Mouse (Mus musculus) c-Kit-negative CD71-positive TER-119-positive erythroid progenitor cells, embryonic 14.5 days (primary cell): ENCODE data around the gene Eva1a.

Experiments
- DNase-seq: peaks from one replicate; pipeline ENCODE4 v3.0.0-alpha.2; 2013; ENCODE audit warnings: low read depth, low spot score

Gene Eva1a

GRCm38 (mm10) chr6:82066515-82067081 is 25.8 kb downstream of the Eva1a start:
- DNase-seq: no peak

GRCm38 (mm10) chr6:82070459-82070858 is 29.6 kb downstream of the Eva1a start:
- no peak for DNase-seq

GRCm38 (mm10) chr6:82073011-82073410 is 32.2 kb downstream of the Eva1a start:
- DNase-seq: no peak

- no peak for DNase-seq
Observed at GRCm38 (mm10) chr6:82073567-82073966, 32.7 kb downstream of the Eva1a start.

DNA sequence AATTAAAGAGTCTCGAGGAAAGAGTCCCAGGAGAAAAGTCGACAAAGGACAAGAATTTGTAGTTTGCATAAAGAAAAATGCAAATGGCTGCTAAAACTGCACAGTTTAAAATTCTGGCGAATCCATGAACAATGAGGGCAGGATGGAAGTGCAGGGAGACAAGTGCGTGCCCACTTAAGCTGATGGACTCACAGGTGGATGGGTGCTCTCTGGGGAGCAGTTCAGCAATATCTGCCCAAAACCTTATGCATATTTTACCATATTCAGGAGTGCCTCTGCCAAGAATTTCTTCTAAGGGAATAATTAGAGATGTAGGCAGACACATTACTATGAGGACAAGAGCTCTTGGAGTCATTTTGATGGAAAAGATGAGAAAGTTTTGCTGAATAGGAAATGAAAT is 35.5 kb downstream of the Eva1a start:
- DNase-seq: no peak

DNA sequence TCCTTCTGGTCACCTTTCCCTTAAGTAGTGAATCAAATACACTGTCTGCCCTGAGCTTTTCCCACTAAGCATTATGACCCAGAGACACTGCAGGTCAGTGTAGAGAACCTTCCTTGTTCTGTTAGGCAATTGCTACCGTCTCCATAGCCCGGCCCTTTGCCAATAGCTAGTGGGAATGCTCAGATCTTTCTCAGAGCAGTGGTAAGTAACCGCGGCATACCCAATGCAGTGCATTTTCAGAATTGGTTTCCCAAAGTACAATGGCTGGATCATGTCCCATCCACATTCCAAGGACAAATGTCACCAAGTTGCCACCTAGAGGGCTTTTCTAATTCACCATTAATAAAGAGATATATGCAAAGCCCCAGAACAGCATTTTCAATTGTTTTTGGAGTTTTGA is 38.0 kb downstream of the Eva1a start:
- no peak for DNase-seq

- no peak for DNase-seq
Observed at GRCm38 (mm10) chr6:82083655-82084054, 42.8 kb downstream of the Eva1a start.

- DNase-seq: no peak
Observed at GRCm38 (mm10) chr6:82084235-82084634, 43.4 kb downstream of the Eva1a start.

- DNase-seq: no peak
Observed at GRCm38 (mm10) chr6:82085313-82085908, 44.6 kb downstream of the Eva1a start.

GRCm38 (mm10) chr6:82088133-82088532 is 47.3 kb downstream of the Eva1a start:
- no peak for DNase-seq

GRCm38 (mm10) chr6:82091773-82092172 is 50.9 kb downstream of the Eva1a start:
- no peak for DNase-seq

GRCm38 (mm10) chr6:82097705-82098104 is 56.9 kb downstream of the Eva1a start:
- no peak for DNase-seq

DNA sequence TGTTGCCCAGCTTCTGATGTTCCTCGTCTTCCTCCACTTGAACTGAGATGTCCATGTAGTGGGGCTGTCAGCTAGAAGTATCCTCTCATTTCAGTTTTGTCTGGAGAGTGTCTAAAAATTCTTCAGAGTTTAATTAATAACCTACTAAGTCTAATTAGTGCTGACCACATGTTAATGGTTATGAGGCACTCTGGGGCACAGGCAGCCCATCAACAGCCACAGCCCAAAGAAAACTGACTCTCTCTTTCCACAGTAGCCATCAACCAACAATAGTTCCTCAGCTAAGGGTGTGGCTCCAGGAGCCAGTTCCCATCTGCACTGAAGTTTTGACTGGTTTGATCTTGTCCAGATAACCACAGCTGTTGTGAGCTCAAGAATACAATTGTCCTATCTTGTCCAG is 57.6 kb downstream of the Eva1a start:
- DNase-seq: no peak

DNA sequence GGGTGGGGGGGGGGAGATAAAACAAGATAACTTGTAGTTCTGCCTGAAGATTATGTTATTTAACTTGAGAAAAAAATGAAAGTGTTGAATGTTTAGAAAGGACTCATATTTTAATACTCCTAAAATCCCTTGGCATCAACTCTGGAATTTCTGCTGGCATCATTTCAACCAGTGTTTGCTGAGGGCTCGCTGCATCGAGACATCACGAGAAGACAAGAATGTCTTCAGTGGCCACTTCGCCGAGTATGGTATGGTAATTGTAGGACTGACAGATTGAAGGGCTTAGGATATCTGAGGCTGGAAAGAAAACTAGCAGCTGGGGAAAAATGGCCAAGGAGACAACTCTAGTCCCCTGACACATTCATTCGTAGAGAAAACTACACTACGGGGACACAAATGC is 69.6 kb downstream of the Eva1a start:
- no peak for DNase-seq

DNA sequence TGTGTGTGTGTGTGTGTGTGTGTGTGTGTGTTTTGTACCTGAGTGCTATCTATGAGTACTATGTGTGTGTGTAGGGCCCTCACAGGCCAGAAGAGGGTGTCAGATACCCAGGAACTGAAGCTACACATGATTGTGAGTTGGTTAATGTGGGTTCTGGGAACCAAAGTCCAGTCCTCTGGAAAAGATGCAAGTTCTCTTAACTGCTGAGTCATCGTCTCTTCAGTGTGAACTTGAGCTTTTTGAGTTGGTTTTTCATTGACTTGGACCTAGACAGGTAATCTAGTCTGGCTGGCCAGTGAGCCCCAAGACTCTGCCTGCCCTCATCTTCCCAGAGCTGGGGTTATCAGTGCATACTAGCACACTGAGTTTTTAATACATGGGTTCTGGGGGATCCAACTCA is 70.3 kb downstream of the Eva1a start:
- no peak for DNase-seq

DNA sequence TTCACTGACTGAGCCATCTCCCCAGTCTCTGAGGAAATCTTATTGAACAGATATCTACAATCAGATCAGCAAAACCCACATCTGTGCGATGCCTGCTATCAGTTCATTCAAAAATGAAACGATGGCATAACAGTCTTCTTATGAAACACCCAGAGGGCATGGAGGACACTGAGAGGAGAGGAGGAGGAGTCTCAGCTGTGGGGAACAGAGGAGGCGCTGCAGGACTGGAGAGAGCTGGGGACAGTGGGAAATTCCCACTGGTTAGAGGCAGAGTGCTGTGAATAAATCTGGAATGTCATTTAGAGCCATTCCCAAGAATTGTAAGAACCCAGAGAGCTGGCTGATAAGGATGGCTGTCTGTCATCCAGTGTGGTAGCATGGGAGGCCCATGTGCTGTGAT is 70.7 kb downstream of the Eva1a start:
- no peak for DNase-seq

- no peak for DNase-seq
Observed at GRCm38 (mm10) chr6:82112127-82113090, 71.6 kb downstream of the Eva1a start.

DNA sequence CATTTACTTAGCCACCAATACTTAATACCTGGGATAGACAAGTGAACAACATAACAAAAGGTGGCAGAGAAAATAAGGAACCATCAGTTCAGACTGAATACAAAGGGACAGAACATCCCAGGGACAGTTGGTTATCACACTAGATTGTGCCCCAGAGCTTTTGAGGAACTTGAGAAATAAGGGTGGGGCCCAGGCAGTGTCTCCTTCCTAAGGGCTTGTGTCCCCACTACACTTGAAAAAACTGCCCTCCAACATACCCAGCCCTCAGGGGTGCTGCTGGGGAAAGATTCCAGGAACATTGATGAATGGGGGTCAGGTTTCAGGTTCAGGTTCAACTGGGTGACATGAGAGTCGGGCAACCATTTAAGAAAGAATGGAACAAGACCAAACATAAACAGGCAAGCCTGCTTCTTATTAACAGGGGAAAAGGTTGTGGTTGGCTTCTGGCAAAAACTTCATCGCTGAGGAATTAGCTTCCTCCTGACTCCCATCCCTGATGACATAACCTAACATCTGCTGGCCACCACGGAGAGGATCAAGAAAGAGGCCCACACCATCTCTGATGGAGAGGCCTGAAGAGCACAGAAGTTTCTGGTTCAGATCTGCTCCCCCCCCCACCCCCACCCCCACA is 74.6 kb downstream of the Eva1a start:
- no peak for DNase-seq

DNA sequence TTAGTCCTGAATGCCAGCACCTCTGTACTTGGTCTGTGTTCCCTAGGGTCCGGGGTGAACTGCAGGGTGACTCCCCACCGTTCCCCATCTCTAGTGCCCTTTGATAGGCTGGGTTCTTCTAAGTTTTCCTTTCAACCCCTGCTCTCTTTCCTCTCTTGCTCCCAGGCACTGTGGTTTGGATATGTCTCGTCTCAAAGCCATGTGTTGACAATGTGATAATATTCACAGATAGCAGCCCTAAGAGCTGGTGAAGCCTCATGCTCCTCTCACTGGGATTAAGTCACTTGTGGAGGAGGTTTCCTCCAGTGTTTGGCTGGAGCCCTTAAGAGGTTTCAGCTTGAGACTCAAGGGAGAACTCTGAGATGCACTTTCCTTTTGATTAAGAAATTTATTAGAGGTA is 75.3 kb downstream of the Eva1a start:
- no peak for DNase-seq

DNA sequence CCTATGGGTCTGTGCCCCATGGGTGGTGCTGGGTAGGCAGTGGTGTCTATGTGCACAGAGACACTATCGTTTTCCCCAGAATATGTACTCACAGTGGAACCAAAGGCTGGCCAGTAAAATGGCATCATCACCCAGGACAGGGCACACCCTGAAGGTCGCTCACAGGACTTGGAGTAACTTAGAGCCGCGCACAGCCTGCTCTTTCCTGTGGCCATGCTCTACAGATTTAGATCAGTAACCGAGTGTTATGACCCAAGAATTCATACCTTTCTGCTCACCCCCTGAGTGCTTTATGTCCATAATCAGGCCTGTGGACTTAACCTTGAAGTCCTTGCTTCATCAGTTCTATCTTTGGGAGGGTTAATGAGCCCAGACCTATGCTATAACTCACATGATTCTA is 77.0 kb downstream of the Eva1a start:
- DNase-seq: no peak

DNA sequence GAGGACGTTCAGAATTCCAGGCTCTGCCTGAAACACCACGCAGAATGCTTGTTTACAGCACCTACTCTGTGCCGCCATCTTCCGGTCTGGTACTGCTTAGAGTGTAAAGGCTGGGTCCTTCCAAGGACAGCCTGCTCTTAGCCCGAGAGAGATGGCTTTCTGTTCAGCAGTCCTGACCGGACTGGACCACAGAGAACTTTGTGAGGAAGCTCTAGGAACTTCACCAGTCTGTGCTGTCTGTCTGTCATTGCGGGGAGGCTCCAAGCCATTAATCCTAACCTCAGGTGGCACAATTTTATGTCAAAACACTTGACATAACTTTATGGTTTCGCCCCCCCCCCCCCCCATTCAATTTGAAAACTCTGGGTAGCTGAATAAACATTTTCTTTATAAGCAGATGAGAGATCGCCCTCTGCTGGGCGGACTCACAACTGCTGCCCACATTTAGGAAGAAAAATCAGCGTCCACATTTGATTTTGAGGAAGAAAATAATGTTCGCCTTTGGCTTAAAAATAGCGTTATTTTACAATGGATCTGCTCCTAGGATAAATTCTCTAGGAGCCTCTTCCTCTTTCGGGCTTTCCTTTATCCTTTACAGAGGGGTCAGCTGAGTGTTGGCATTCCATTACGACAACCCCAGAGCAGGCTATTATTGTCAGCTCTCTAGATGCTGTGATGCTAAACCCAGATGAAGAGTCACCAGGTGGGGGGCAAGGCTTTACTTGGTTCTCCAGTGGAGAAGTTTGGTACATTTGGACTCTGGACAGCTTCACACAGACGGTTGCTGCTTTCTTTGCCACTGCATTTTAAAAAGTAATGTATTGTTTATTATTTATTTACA is 78.7 kb downstream of the Eva1a start:
- no peak for DNase-seq
